Mouse (Mus musculus) lung, embryonic 14.5 days (tissue): Measurements from ENCODE around the gene Ypel2. TPM values are rescaled to one million over a fixed set of nuclear protein-coding genes. Genes with fewer than 3 reads are reported as not detected.

ENCODE experiments used
- ATAC-seq: fragments of 200-750 bp; cut with Nextera tagmentation; 2 replicates; pipeline ENCODE4 v1.8.0; 2017; ENCODE audit warnings: mild to moderate bottlenecking, moderate TSS enrichment, moderate library complexity; ENCODE audit not compliant: insufficient read depth
- DNase-seq: peaks from one replicate; pipeline ENCODE4 v3.0.0-alpha.2; 2015
- H3K27ac ChIP-seq: fragments of 300-500 bp; sonication (generic); 2 replicates; pipeline ENCODE4 v1.5.1; 2014; ENCODE audit warnings: low read depth, mild to moderate bottlenecking, moderate library complexity
- H3K27me3 ChIP-seq: fragments of 300-500 bp; sonication (generic); 2 replicates; pipeline ENCODE4 v1.6.1; 2014; ENCODE audit warnings: low read length, control low read depth; ENCODE audit not compliant: insufficient read depth
- H3K36me3 ChIP-seq: fragments of 300-500 bp; sonication (generic); 2 replicates; pipeline ENCODE4 v1.6.1; 2014; ENCODE audit warnings: control low read depth; ENCODE audit not compliant: insufficient read depth
- H3K4me1 ChIP-seq: fragments of 300-500 bp; sonication (generic); 2 replicates; pipeline ENCODE4 v1.6.1; 2014; ENCODE audit warnings: antibody characterized with exemption, control low read depth; ENCODE audit not compliant: insufficient read depth
- H3K4me2 ChIP-seq: fragments of 300-500 bp; sonication (generic); 2 replicates; pipeline ENCODE4 v1.6.1; 2014; ENCODE audit warnings: mild to moderate bottlenecking
- H3K4me3 ChIP-seq: fragments of 300-500 bp; sonication (generic); 2 replicates; pipeline ENCODE4 v1.5.1; 2014; ENCODE audit warnings: low read depth, low read length
- H3K9ac ChIP-seq: fragments of 300-500 bp; sonication (generic); 2 replicates; pipeline ENCODE4 v1.6.1; 2014
- H3K9me3 ChIP-seq: fragments of 300-500 bp; sonication (generic); 2 replicates; pipeline ENCODE4 v1.6.1; 2016; ENCODE audit warnings: low read depth, low read length, control low read depth
- CTCF ChIP-seq: IDR thresholded peaks from 2 replicates; pipeline ENCODE4 v1.5.1; 2016; ENCODE audit warnings: antibody characterized with exemption, low read depth
- WGBS: fragments of 180-500 bp; shearing (Covaris S2); extraction: QIAGEN DNeasy Blood & Tissue Kit; methylation state at CpG from one replicate; pipeline ENCODE4 v1.1.7; 2014; 5-methylcytosine and 5-hydroxymethylcytosine counted together
- polyA plus RNA-seq: library from polyadenylated mRNA; unstranded; fragments of >200 nt; fragmentation: Nextera tagmentation; extraction: Ambion mirVana; gene quantifications from 2 replicates; pipeline ENCODE4 v1.2.1, GENCODE M21; 2014

Ypel2 gene
- polyA plus RNA-seq, 1 experiment from 2014 or later: 6.8 TPM

- no peak overlapping the region for H3K4me2 ChIP-seq
- H3K27me3 ChIP-seq: no peaks in the 10 kb centered on the region
- no peak overlapping the region for H3K9ac ChIP-seq
- H3K4me3 ChIP-seq: no peak overlapping the region
- no peaks in the 10 kb centered on the region for H3K9me3 ChIP-seq
- WGBS: 36% methylated on average over 10 of the region's 10 CpGs
- H3K27ac ChIP-seq: no peak overlapping the region
- H3K36me3 ChIP-seq: no peaks in the 10 kb centered on the region
- 0 out of 2 replicates have a peak, but pooled peaks cover 6% of the 10 kb centered on the region for H3K4me1 ChIP-seq
- DNase-seq (no peak), ATAC-seq (no peak)
- TF ChIP-seq CTCF: no peak
These were observed 1.5 kb upstream of the Ypel2 start for GRCm38 (mm10) chr11:86994791-86995624.

- no peak for TF ChIP-seq CTCF
- Histone ChIP-seq H3K36me3 (no peaks in the 10 kb centered on the region), H3K4me3 (peak overlapping the region; percentile 89), H3K27me3 (no peaks in the 10 kb centered on the region), H3K27ac (peak overlapping the region; percentile 46), H3K9me3 (no peaks in the 10 kb centered on the region), H3K9ac (peak overlapping the region; percentile 77; the same call in 1 of the 2 replicates), H3K4me1 (0 out of 2 replicates have a peak, but pooled peaks cover 6% of the 10 kb centered on the region), H3K4me2 (peak overlapping the region; percentile 83)
- ATAC-seq: no peak
- 9% methylated on average over 6 of the region's 6 CpGs for WGBS
- DNase-seq: no peak
These were observed 823 bp upstream of the Ypel2 start for GRCm38 (mm10) chr11:86994330-86994729.

- DNase-seq: peak; percentile 25
These were observed 982 bp downstream of the Ypel2 start for GRCm38 (mm10) chr11:86992461-86992988.

GRCm38 (mm10) chr11:86991241-86991640 is 2.3 kb downstream of the Ypel2 start:
- WGBS: 88% methylated on average over 4 of the region's 4 CpGs

More at GRCm38 (mm10) chr11:86992461-86992988, 982 bp downstream of the Ypel2 start:
- 0 out of 2 replicates have a peak, but pooled peaks cover 6% of the 10 kb centered on the region for H3K4me1 ChIP-seq
- peak overlapping the region; percentile 89 for H3K4me3 ChIP-seq
- 2% methylated on average over 13 of the region's 13 CpGs for WGBS
- no peaks in the 10 kb centered on the region for H3K36me3 ChIP-seq
- peak overlapping the region; percentile 91 for H3K27ac ChIP-seq
- no peak for ATAC-seq
- H3K9ac ChIP-seq: peak overlapping the region; percentile 77
- no peaks in the 10 kb centered on the region for H3K27me3 ChIP-seq
- TF ChIP-seq CTCF: no peak
- no peaks in the 10 kb centered on the region for H3K9me3 ChIP-seq
- peak overlapping the region; percentile 83 for H3K4me2 ChIP-seq

GRCm38 (mm10) chr11:86990309-86990708 is 3.2 kb downstream of the Ypel2 start:
- Histone ChIP-seq H3K9ac (no peak overlapping the region), H3K27ac (no peak overlapping the region), H3K9me3 (no peaks in the 10 kb centered on the region), H3K36me3 (no peaks in the 10 kb centered on the region), H3K4me1 (0 out of 2 replicates have a peak, but pooled peaks cover 6% of the 10 kb centered on the region), H3K4me2 (no peak overlapping the region), H3K27me3 (no peaks in the 10 kb centered on the region), H3K4me3 (no peak overlapping the region)
- no peak for ATAC-seq
- no peak for DNase-seq
- WGBS: 66% methylated on average over 3 of the region's 3 CpGs
- no peak for TF ChIP-seq CTCF

More at GRCm38 (mm10) chr11:86991241-86991640, 2.3 kb downstream of the Ypel2 start:
- no peak overlapping the region for H3K27ac ChIP-seq
- no peak for ATAC-seq
- H3K4me3 ChIP-seq: no peak overlapping the region
- H3K4me2 ChIP-seq: peak overlapping the region; percentile 83
- H3K9me3 ChIP-seq: no peaks in the 10 kb centered on the region
- no peak for TF ChIP-seq CTCF
- H3K4me1 ChIP-seq: 0 out of 2 replicates have a peak, but pooled peaks cover 6% of the 10 kb centered on the region
- H3K36me3 ChIP-seq: no peaks in the 10 kb centered on the region
- DNase-seq: no peak
- no peaks in the 10 kb centered on the region for H3K27me3 ChIP-seq
- no peak overlapping the region for H3K9ac ChIP-seq

- TF ChIP-seq CTCF: no peak
- WGBS: 86% methylated on average over 3 of the region's 3 CpGs
- no peak overlapping the region for H3K4me2 ChIP-seq
- H3K36me3 ChIP-seq: no peaks in the 10 kb centered on the region
- no peak overlapping the region for H3K27ac ChIP-seq
- no peak overlapping the region for H3K9ac ChIP-seq
- DNase-seq (no peak), ATAC-seq (no peak)
- no peaks in the 10 kb centered on the region for H3K4me1 ChIP-seq
- H3K4me3 ChIP-seq: no peak overlapping the region
- no peaks in the 10 kb centered on the region for H3K9me3 ChIP-seq
- no peaks in the 10 kb centered on the region for H3K27me3 ChIP-seq
These were observed 8.5 kb downstream of the Ypel2 start for GRCm38 (mm10) chr11:86984990-86985389.

GRCm38 (mm10) chr11:86983056-86983455 is 10.5 kb downstream of the Ypel2 start:
- no peak overlapping the region for H3K9ac ChIP-seq
- H3K4me3 ChIP-seq: no peak overlapping the region
- WGBS: 75% methylated on average over 6 of the region's 6 CpGs
- TF ChIP-seq CTCF: no peak
- no peaks in the 10 kb centered on the region for H3K9me3 ChIP-seq
- H3K4me1 ChIP-seq: no peaks in the 10 kb centered on the region
- H3K4me2 ChIP-seq: no peak overlapping the region
- no peak overlapping the region for H3K27ac ChIP-seq
- no peaks in the 10 kb centered on the region for H3K36me3 ChIP-seq
- ATAC-seq (no peak), DNase-seq (no peak)
- no peaks in the 10 kb centered on the region for H3K27me3 ChIP-seq
